Mouse (Mus musculus): ENCODE measurements at regions not wholly inside any gene's neighbourhood (a gene's known extent, or its start where the extent isn't known, plus 50 kb on each side); places are given as distances from the start of the nearest gene placed in this dataset.
"Not testable (repeated sequence)": the region's sequence is repeated elsewhere in the genome, so short reads cannot be mapped to it uniquely, and the experiment has no call there.

DNA sequence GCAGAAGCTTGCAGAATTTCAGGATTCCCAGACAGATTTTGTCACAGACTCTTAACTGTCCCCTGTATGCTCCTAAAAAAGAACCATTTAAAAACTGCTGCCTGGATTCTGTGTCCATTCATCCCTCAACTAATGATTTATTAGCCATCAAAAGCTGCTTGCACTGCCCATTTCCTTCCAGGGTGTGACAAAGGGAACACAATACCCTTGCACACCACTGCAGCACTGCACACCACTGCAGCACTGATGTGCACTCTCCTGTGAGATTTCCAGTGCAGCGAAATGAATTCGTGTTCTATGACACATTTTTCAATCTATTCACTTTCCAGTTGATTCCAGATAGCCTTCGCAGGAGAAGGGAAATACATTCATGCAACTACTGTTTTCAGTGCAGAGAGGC, 555.0 kb upstream of the Adamts5 start:
- no peaks in the 10 kb centered on the region for H3K36me3 ChIP-seq
- 66% methylated on average over 3 of the region's 3 CpGs for WGBS
- ATAC-seq (replicated peaks; ENCODE audit: low FRiP score), result peak; percentile 86

DNA sequence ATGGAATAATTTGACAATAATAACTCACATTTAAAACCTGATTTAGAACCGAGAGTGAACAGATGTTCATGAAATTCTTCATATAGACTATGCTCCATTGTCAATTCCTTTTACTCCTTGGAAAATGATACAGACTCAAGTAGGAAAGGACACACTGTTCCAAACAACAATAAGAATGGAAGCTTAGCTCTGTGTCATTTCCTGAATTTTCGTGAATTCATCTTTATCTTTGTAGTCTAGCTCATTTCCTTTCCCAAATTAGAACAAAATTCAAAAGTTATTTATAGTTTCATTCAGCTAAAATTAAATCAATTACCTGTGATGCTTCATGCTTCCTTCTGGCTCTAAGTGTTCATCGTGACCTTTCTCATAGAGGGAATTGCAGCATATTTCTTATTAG, 553.2 kb upstream of the Adamts5 start:
- H3K4me2 ChIP-seq, result no peak overlapping the region
- H3K9ac ChIP-seq, result no peak overlapping the region
- WGBS, result 71% methylated on average over 3 of the region's 3 CpGs
- H3K27me3 ChIP-seq, result no peaks in the 10 kb centered on the region
- H3K4me1 ChIP-seq, result no peaks in the 10 kb centered on the region
- no peaks in the 10 kb centered on the region for H3K36me3 ChIP-seq
- H3K4me3 ChIP-seq (replicated peaks), result no peak overlapping the region
- H3K9me3 ChIP-seq (replicated peaks), result no peaks in the 10 kb centered on the region
- no peak overlapping the region for H3K27ac ChIP-seq
- no peak for ATAC-seq (replicated peaks; ENCODE audit: low FRiP score)

More for the DNA sequence above, 555.0 kb upstream of the Adamts5 start:
- Histone ChIP-seq H3K9me3 (replicated peaks) (no peaks in the 10 kb centered on the region), H3K4me1 (no peaks in the 10 kb centered on the region), H3K4me2 (no peak overlapping the region), H3K9ac (no peak overlapping the region), H3K4me3 (replicated peaks) (no peak overlapping the region), H3K27ac (no peak overlapping the region), H3K27me3 (no peaks in the 10 kb centered on the region)

DNA sequence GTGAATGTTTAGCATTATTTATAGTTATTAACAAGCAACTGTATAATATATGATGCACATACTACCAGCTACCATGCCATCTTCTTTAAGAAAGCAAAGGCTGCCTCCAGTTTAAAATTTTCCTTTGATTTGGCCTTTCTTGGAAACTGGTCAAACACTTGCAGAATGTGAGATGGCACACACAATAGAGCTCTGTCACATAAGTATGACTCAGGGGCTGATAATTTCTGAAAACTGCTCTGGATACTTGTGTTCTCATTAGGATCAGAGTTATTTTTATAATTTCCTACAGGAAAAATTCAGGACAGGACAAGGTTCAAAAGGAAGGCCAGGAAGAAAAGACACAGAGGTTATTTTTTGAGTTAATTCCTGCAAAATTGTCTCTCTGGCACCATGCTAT, 552.4 kb upstream of the Adamts5 start:
- Histone ChIP-seq H3K27me3 (no peaks in the 10 kb centered on the region), H3K27ac (no peak overlapping the region), H3K4me1 (no peaks in the 10 kb centered on the region), H3K9me3 (replicated peaks) (no peaks in the 10 kb centered on the region), H3K4me3 (replicated peaks) (no peak overlapping the region), H3K36me3 (no peaks in the 10 kb centered on the region), H3K4me2 (no peak overlapping the region), H3K9ac (no peak overlapping the region)
- ATAC-seq (replicated peaks; ENCODE audit: low FRiP score), result no peak

DNA sequence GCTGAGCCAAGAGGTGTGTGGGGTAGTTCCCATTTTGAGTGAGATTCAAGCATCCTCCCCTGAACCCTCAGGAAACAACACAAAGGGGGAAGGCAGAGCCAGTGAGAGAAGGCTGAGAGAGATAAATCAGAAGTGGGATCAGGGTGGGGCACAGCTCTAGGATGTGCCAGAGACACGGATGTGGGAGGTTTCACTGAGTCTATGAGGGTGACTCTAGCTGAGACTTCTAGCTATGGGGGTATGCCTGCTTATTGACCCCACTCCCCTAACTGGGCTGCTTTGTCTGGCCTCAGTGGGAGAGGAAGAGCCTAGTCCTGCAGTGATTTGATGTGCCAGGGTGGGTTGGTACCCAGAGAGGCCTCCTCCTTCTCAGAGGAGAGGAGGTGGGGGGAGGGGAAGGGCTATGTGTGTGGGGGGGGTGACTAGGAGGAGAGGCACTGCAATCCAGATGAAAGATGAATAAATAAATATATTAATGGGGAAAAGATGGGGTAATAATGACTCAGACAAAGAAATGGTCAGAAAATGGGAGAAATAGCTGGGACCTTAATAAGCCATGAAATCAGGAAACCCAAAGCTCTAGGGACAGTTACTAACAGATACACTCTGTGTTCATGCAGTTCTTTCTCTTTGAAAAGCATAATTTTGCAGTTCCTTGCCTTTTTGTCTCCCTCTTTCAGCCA, 547.0 kb upstream of the Adamts5 start:
- WGBS, result 20% methylated on average over 1 of the region's 1 CpGs

DNA sequence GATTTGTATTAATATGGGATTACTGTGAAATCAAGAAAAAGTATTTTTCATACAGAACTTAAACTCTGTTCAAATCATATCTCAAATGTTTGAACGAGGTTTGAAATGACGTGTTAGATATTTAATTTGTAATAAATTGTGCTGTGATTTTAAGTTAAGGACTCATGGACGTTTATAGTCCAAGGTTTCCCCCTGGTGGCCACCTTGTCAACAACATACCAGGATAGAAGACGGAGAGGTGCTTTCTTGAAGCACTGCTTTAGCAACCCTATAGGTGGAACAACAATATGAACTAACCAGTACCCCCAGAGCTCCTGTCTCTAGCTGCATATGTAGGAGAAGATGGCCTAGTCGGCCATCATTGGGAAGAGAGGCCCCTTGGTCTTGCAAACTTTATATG, 517.8 kb upstream of the Adamts5 start:
- H3K36me3 ChIP-seq; H3K4me2 ChIP-seq; H3K27me3 ChIP-seq; H3K27ac ChIP-seq; H3K4me1 ChIP-seq; H3K9me3 ChIP-seq (replicated peaks); H3K4me3 ChIP-seq (replicated peaks); H3K9ac ChIP-seq: not testable (repeated sequence)
- ATAC-seq (replicated peaks; ENCODE audit: low FRiP score), result 0 out of 2 replicates have a peak, but pooled peaks have one; percentile 56
- WGBS, result 10% methylated on average over 5 of the region's 5 CpGs

More for the DNA sequence above, 547.0 kb upstream of the Adamts5 start:
- H3K9me3 ChIP-seq (replicated peaks), result no peaks in the 10 kb centered on the region
- H3K36me3 ChIP-seq, result no peaks in the 10 kb centered on the region
- H3K27me3 ChIP-seq, result no peaks in the 10 kb centered on the region
- H3K9ac ChIP-seq, result no peak overlapping the region
- H3K4me2 ChIP-seq, result no peak overlapping the region
- H3K27ac ChIP-seq, result no peak overlapping the region
- no peak overlapping the region for H3K4me3 ChIP-seq (replicated peaks)
- no peaks in the 10 kb centered on the region for H3K4me1 ChIP-seq
- 0 out of 2 replicates have a peak, but pooled peaks have one; percentile 54 for ATAC-seq (replicated peaks; ENCODE audit: low FRiP score)

DNA sequence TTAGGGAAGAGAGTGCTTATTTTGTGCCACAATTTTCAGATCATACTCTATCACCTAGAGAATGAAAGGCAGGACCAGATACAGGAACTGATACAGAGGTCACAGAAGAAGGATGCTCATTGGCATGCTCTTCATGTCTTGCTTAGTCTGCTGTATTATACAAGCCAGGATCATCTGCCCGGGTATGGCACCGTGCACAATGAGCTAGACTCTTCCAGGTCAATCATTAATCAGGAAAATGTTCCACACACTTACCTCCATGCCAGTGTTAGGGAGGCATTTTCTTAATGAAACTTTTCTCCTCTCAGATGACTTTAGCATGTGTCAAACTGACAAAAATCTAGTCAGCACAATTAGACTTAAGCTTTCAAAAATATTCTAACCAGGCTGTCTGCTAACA, 502.7 kb upstream of the Adamts5 start:
- Histone ChIP-seq H3K4me3 (replicated peaks) (no peak overlapping the region), H3K9ac (no peak overlapping the region), H3K9me3 (replicated peaks) (no peaks in the 10 kb centered on the region), H3K36me3 (no peaks in the 10 kb centered on the region), H3K4me2 (no peak overlapping the region), H3K27ac (no peak overlapping the region), H3K4me1 (no peaks in the 10 kb centered on the region), H3K27me3 (no peaks in the 10 kb centered on the region)
- ATAC-seq (replicated peaks; ENCODE audit: low FRiP score), result peak; percentile 90
- WGBS, result 66% methylated on average over 2 of the region's 2 CpGs

DNA sequence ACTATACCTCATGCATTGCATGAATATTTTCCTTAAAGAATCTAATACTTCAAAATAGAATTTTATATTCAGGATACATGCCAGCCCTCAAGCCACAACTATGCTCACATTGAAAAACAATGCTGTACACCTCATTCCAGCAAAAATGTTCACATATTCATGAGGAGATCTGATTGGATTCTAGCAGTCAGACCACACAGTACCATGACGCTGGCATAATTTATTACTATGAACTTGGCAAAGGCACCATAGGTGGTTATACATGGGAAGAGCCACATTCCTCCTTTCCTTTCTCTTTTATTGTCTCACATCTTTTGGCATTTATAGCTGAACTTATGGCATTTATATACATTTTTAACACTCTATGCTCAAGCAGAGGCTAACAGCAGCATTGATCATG, 499.8 kb upstream of the Adamts5 start:
- ATAC-seq (replicated peaks; ENCODE audit: low FRiP score), result no peak
- H3K27ac ChIP-seq, result no peak overlapping the region

DNA sequence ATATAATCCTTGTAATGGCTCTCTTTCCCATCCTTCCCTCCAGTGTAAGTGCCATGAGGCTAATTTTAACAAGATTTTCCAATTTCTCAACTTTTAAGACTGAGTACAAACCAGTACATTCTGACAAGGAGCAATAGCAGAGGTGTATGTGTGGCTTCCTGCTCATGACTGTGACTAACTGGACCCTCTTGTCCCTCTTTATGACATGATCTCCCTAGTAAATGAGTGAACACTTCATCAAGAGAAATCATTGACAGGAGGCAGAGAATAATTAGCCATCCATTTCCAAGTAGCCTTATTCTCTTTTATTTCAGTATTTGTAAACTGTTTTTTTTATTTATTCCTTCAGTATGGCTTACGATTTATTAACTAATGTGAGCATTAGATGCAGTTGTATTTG, 497.7 kb upstream of the Adamts5 start:
- ATAC-seq (replicated peaks; ENCODE audit: low FRiP score), result peak; percentile 80
- H3K27me3 ChIP-seq, result no peaks in the 10 kb centered on the region
- H3K27ac ChIP-seq, result 0 out of 2 replicates have a peak overlapping the region, but pooled peaks have one; percentile 27
- WGBS, result 82% methylated on average over 1 of the region's 1 CpGs
- H3K4me2 ChIP-seq, result no peak overlapping the region
- H3K4me1 ChIP-seq, result no peaks in the 10 kb centered on the region
- H3K9ac ChIP-seq, result no peak overlapping the region
- no peak overlapping the region for H3K4me3 ChIP-seq (replicated peaks)
- H3K36me3 ChIP-seq, result no peaks in the 10 kb centered on the region
- H3K9me3 ChIP-seq (replicated peaks), result no peaks in the 10 kb centered on the region

More for the DNA sequence above, 499.8 kb upstream of the Adamts5 start:
- H3K4me2 ChIP-seq, result no peak overlapping the region
- no peaks in the 10 kb centered on the region for H3K4me1 ChIP-seq
- H3K27me3 ChIP-seq, result no peaks in the 10 kb centered on the region
- H3K9ac ChIP-seq, result no peak overlapping the region
- no peak overlapping the region for H3K4me3 ChIP-seq (replicated peaks)
- no peaks in the 10 kb centered on the region for H3K9me3 ChIP-seq (replicated peaks)
- WGBS, result 71% methylated on average over 1 of the region's 1 CpGs
- H3K36me3 ChIP-seq, result no peaks in the 10 kb centered on the region

DNA sequence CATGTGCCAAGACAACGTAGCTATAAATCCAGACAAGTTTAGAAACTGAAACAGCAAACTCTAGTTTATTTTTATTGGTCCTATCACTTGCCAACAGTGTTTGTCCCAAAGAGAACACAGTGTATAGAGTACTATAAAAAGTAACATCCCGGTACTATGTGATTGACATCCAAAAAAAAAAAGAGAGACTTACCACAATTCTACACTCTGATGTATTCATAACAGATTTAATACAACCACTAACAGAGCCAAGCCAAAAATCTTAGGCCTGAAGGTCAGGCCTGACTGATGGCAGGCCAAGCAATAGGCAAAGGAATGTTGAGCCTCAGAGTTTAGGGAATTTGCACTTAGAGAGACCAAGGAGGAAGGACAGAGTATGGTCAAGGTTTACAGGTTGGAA, 495.9 kb upstream of the Adamts5 start:
- Histone ChIP-seq H3K27ac (no peak overlapping the region), H3K27me3 (no peaks in the 10 kb centered on the region), H3K4me1 (no peaks in the 10 kb centered on the region), H3K9me3 (replicated peaks) (no peaks in the 10 kb centered on the region), H3K4me2 (no peak overlapping the region), H3K4me3 (replicated peaks) (no peak overlapping the region), H3K9ac (no peak overlapping the region), H3K36me3 (no peaks in the 10 kb centered on the region)
- no peak for ATAC-seq (replicated peaks; ENCODE audit: low FRiP score)
- WGBS, result 60% methylated on average over 2 of the region's 2 CpGs

DNA sequence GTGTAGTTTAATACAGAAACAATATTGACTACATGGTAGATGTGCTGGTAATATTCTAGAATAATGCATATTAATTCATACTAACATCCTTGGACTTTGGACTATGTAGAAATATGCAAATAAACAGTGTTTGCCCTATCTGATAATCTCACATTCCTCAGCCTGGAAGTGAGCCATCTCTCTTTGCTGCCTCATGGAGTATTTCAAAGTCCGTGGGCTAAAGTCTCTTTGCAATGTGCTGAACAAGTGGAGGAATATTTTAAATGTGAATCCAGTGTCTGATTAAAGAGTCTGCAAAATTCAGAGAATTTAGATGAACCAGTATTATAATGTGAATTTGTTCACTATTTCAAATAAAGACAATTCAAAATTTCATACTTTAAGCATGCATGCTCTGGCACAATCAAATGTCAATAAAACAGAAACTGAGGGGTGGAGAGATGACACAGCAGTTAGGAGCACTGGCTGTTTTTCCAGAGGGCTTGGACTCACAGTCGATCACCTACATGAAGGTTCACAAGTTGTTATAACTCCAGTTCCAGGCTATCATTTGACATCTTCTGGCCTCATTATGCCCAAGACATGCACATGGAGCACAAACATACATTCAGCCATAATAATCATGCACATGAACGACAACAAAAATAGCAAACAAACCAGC, 487.6 kb upstream of the Adamts5 start:
- no peak overlapping the region for H3K27ac ChIP-seq
- H3K9me3 ChIP-seq (replicated peaks), result no peaks in the 10 kb centered on the region
- ATAC-seq (replicated peaks; ENCODE audit: low FRiP score), result no peak
- H3K4me1 ChIP-seq, result no peaks in the 10 kb centered on the region
- no peak overlapping the region for H3K4me3 ChIP-seq (replicated peaks)
- H3K9ac ChIP-seq, result no peak overlapping the region
- H3K4me2 ChIP-seq, result no peak overlapping the region
- H3K27me3 ChIP-seq, result no peaks in the 10 kb centered on the region
- no peaks in the 10 kb centered on the region for H3K36me3 ChIP-seq
- 76% methylated on average over 3 of the region's 3 CpGs for WGBS

DNA sequence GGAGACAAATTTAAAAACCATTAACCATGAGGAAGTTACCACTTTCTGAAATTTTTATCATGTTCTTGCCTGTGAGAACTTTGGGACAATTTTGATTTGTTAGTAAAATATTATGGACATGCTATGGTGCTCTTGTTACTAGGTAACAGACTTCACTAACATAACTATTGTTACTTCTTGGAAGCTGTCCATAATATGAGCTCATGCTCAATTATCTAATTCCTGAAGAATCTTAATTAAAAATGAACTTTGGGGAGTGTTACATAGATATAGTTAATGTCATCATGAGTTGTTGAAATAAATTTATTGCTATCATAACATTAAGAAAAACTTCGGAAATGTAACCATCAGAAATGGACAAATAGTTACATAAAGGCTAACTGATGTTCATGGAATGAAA, 486.5 kb upstream of the Adamts5 start:
- no peak overlapping the region for H3K27ac ChIP-seq
- no peak for ATAC-seq (replicated peaks; ENCODE audit: low FRiP score)

DNA sequence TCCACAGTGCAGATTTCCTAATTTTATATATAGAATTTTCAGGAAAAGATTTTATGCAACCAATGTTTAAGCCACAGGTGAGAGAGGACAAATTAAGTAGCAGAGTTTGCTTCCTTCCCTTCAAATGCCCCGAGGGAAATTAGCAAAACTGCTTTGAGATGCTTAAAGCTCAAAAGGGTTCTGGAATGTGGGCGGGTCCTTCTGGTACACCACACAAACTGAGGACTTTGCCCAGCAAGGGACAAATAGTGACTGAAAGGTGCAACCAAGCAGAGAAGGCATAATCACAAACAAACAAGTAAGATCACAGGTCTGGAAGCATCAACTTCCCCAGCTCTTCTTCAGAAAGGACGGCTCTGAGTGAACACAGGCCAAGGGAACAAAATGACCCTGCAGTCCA, 476.4 kb upstream of the Adamts5 start:
- ATAC-seq (replicated peaks; ENCODE audit: low FRiP score), result 0 out of 2 replicates have a peak, but pooled peaks have one; percentile 40
- 47% methylated on average over 3 of the region's 3 CpGs for WGBS
- no peak overlapping the region for H3K27ac ChIP-seq
- H3K4me1 ChIP-seq, result no peaks in the 10 kb centered on the region
- no peak overlapping the region for H3K9ac ChIP-seq
- no peak overlapping the region for H3K4me2 ChIP-seq
- no peak overlapping the region for H3K4me3 ChIP-seq (replicated peaks)
- H3K27me3 ChIP-seq, result no peaks in the 10 kb centered on the region
- H3K9me3 ChIP-seq (replicated peaks), result no peaks in the 10 kb centered on the region
- H3K36me3 ChIP-seq, result no peaks in the 10 kb centered on the region

More for the DNA sequence above, 486.5 kb upstream of the Adamts5 start:
- Histone ChIP-seq H3K4me2 (no peak overlapping the region), H3K4me1 (no peaks in the 10 kb centered on the region), H3K4me3 (replicated peaks) (no peak overlapping the region), H3K9ac (no peak overlapping the region), H3K36me3 (no peaks in the 10 kb centered on the region), H3K9me3 (replicated peaks) (no peaks in the 10 kb centered on the region), H3K27me3 (no peaks in the 10 kb centered on the region)
- 80% methylated on average over 1 of the region's 1 CpGs for WGBS

All from kidney, embryonic 15.5 days (tissue).